Comparison of ENCODE assay signal across 9 mouse cellular contexts in the genomic region with DNA sequence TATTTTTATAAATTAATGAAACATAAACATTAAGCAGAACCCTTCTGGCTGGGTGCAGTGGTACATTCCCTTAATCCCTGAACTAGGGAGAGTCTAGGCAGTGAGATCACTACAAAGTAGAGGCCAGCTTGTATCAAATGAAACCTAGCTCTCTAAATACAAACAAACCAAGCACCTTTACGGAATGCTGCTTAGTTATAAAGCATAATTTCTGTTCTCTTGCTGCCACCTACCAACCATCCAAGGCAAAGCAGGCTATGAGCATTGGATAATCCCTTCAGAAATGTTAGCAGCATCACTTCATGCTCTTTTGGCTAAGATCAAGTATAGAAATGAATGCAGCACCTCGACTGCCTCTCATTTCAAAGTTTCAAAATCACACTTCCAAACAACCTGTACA. TPM values are rescaled to one million over a fixed set of nuclear protein-coding genes. Genes with fewer than 3 reads are reported as not detected.
DNase-seq lines count a peak whose midpoint lies in the region; ATAC-seq and TF ChIP-seq lines count a peak whose summit lies in the region.
"Had no signal": no experiment of that assay in that cellular context is flagged by ENCODE, and none has a peak within 500 bp of the region (broad histone marks: within the 10 kb centered on the region; RNA-seq: fewer than 3 reads in every experiment).

No protein-coding gene starts in this region.

- no peaks in the 10 kb centered on the region for H3K36me3 ChIP-seq in lung, embryonic 14.5 days (ENCODE audit: insufficient read depth)
- H3K36me3 ChIP-seq: embryonic facial prominence, embryonic 12.5 days had no signal

- no peaks in the 10 kb centered on the region for H3K4me1 ChIP-seq in lung, embryonic 14.5 days (ENCODE audit: insufficient read depth)
- peaks cover 2% of the 10 kb centered on the region; the same call in 1 of the 2 replicates for H3K4me1 ChIP-seq in lung, adult 2 months (ENCODE audit: control insufficient read depth, insufficient read depth, low read length)
- H3K4me1 ChIP-seq: embryonic facial prominence, embryonic 12.5 days had no signal

- peak; percentile 58 for ATAC-seq in lung, embryonic 14.5 days (ENCODE audit: insufficient read depth)

- H3K4me3 ChIP-seq in lung, embryonic 14.5 days (ENCODE audit: low read depth, low read length): no peak overlapping the region
- no peak overlapping the region for H3K4me3 ChIP-seq in lung, adult 2 months (replicated peaks; ENCODE audit: extremely low read depth, low read depth, low read length)
- H3K4me3 ChIP-seq: embryonic facial prominence, embryonic 12.5 days had no signal

- no peak overlapping the region for H3K4me2 ChIP-seq in lung, embryonic 14.5 days
- H3K4me2 ChIP-seq: embryonic facial prominence, embryonic 12.5 days had no signal

- 29% methylated on average over 2 of the region's 2 CpGs for WGBS in lung, embryonic 14.5 days
- 20% methylated on average over 2 of the region's 2 CpGs for WGBS in lung, adult 2 months

- H3K9me3 ChIP-seq in lung, embryonic 14.5 days (ENCODE audit: low read depth, low read length): no peaks in the 10 kb centered on the region
- H3K9me3 ChIP-seq: embryonic facial prominence, embryonic 12.5 days had no signal

- no peaks in the 10 kb centered on the region for H3K27me3 ChIP-seq in lung, embryonic 14.5 days (ENCODE audit: insufficient read depth, low read length)
- H3K27me3 ChIP-seq: embryonic facial prominence, embryonic 12.5 days had no signal

- H3K27ac ChIP-seq in lung, embryonic 14.5 days (ENCODE audit: low read depth): no peak overlapping the region
- H3K27ac ChIP-seq: embryonic facial prominence, embryonic 12.5 days had no signal

- peak; percentile 74 for TF ChIP-seq CTCF in lung, embryonic 14.5 days (IDR thresholded peaks at IDR 0.05; ENCODE audit: low read depth)
- TF ChIP-seq CTCF in lung, adult 2 months (IDR thresholded peaks at IDR 0.05; ENCODE audit: insufficient read depth, low read length): no peak

- peak; percentile 76 for DNase-seq in lung, embryonic 14.5 days
- DNase-seq in lung, adult 2 months: no peak
- DNase-seq in adipocyte (ENCODE audit: low spot score): peak; percentile 67
- peak; percentile 41 for DNase-seq in embryo, embryonic 11 days
- DNase-seq in kidney, adult 18-20 months: peak; percentile 51
- DNase-seq in lung, postnatal 10 days: peak; percentile 48
- peak; percentile 11 to 21 for DNase-seq in right cerebral cortex, postnatal 36 days (ENCODE audit: low spot score in 2 of 2)
- DNase-seq in ovary, postnatal 14 days (ENCODE audit: low spot score): no peak

- TF ChIP-seq POLR2A in lung, adult 2 months (IDR thresholded peaks at IDR 0.05; ENCODE audit: borderline replicate concordance, extremely low read depth, low read depth, low read length): no peak

- no peak overlapping the region for H3K9ac ChIP-seq in lung, embryonic 14.5 days
- H3K9ac ChIP-seq: embryonic facial prominence, embryonic 12.5 days had no signal

RNA-seq across cellular contexts. Expression of a gene that starts 7.7 kb away (rescaled TPM):
- 28.3 and 29.9 TPM in 2 replicates for polyA plus RNA-seq in lung, embryonic 14.5 days (2014; fragmentation: Nextera tagmentation; extraction: Ambion mirVana)
- 6.1 and 10.3 TPM in 2 replicates for polyA plus RNA-seq in lung, adult 2 months (2012; rRNA removed)

Comparison
In these comparisons a context has a peak if more than half of its experiments do, and no peak if none do; other contexts are left out.
1. DNase-seq: peak in lung, embryonic 14.5 days (single experiment), adipocyte (single experiment), embryo, embryonic 11 days (single experiment), kidney, adult 18-20 months (single experiment), lung, postnatal 10 days (single experiment) and right cerebral cortex, postnatal 36 days (2 of 2); none in lung, adult 2 months (single experiment) and ovary, postnatal 14 days (single experiment).